Mouse (Mus musculus): Measurements from ENCODE around the gene Ilf3.

GRCm38 (mm10) chr9:21444574-21444973 lies 76.9 kb downstream of the Ilf3 start:
- TF ChIP-seq POLR2A (IDR thresholded peaks at IDR 0.05; ENCODE audit: low read depth, low read length) (no peak), CTCF (IDR thresholded peaks at IDR 0.05; ENCODE audit: borderline replicate concordance, insufficient read depth, low read length) (no peak)
